Mouse (Mus musculus) intestine, embryonic 15.5 days (tissue): ENCODE data around the gene Hdac10. TPM values are rescaled to one million over a fixed set of nuclear protein-coding genes. Genes with fewer than 3 reads are reported as not detected.

Source experiments
- ATAC-seq: fragments of 200-750 bp; cut with Nextera tagmentation; 2 replicates; pipeline ENCODE4 v1.8.0; 2017; ENCODE audit warnings: moderate TSS enrichment, moderate library complexity
- H3K27ac ChIP-seq: fragments of 300-500 bp; sonication (generic); 2 replicates; pipeline ENCODE4 v1.5.1; 2015; ENCODE audit warnings: mild to moderate bottlenecking, inconsistent platforms
- H3K27me3 ChIP-seq: fragments of 300-500 bp; sonication (generic); replicated peaks from 2 replicates; pipeline ENCODE4 v1.6.1; 2015; ENCODE audit warnings: inconsistent platforms
- H3K36me3 ChIP-seq: fragments of 300-500 bp; sonication (generic); 2 replicates; pipeline ENCODE4 v1.6.1; 2015; ENCODE audit warnings: inconsistent platforms
- H3K4me1 ChIP-seq: fragments of 300-500 bp; sonication (generic); replicated peaks from 2 replicates; pipeline ENCODE4 v1.6.1; 2015; ENCODE audit warnings: inconsistent platforms
- H3K4me2 ChIP-seq: fragments of 300-500 bp; sonication (generic); replicated peaks from 2 replicates; pipeline ENCODE4 v1.6.1; 2015; ENCODE audit warnings: mild to moderate bottlenecking, inconsistent platforms
- H3K4me3 ChIP-seq: fragments of 300-500 bp; sonication (generic); replicated peaks from 2 replicates; pipeline ENCODE4 v1.5.1; 2015; ENCODE audit warnings: inconsistent platforms
- H3K9ac ChIP-seq: fragments of 300-500 bp; sonication (generic); 2 replicates; pipeline ENCODE4 v1.6.1; 2015; ENCODE audit warnings: inconsistent platforms
- H3K9me3 ChIP-seq: fragments of 300-500 bp; sonication (generic); 2 replicates; pipeline ENCODE4 v1.6.1; 2016; ENCODE audit warnings: inconsistent platforms
- WGBS: fragments of 180-500 bp; shearing (Covaris S2); methylation state at CpG from one replicate; pipeline ENCODE4 v1.1.7; 2015; 5-methylcytosine and 5-hydroxymethylcytosine counted together
- polyA plus RNA-seq: library from polyadenylated mRNA; unstranded; fragments of >200 nt; fragmentation: Nextera tagmentation; extraction: Ambion mirVana; gene quantifications from 2 replicates; pipeline ENCODE4 v1.2.1, GENCODE M21; 2015

The Hdac10 gene
- polyA plus RNA-seq, 1 experiment from 2014 or later: 20.3 TPM

- Histone ChIP-seq H3K4me1 (no peaks in the 10 kb centered on the region), H3K27ac (no peak overlapping the region), H3K4me3 (no peak overlapping the region), H3K27me3 (no peaks in the 10 kb centered on the region), H3K9me3 (no peaks in the 10 kb centered on the region), H3K4me2 (no peak overlapping the region), H3K9ac (no peak overlapping the region), H3K36me3 (peaks cover 47% of the 10 kb centered on the region)
- 92% methylated on average over 13 of the region's 13 CpGs for WGBS
- no peak for ATAC-seq
Measured at GRCm38 (mm10) chr15:89106073-89106472, 22.4 kb downstream of the Hdac10 start.

- H3K4me1 ChIP-seq: no peaks in the 10 kb centered on the region
- no peak overlapping the region for H3K4me3 ChIP-seq
- no peak overlapping the region for H3K27ac ChIP-seq
- H3K36me3 ChIP-seq: peaks cover 61% of the 10 kb centered on the region
- no peak for ATAC-seq
- H3K27me3 ChIP-seq: no peaks in the 10 kb centered on the region
- no peak overlapping the region for H3K4me2 ChIP-seq
- H3K9me3 ChIP-seq: no peaks in the 10 kb centered on the region
- H3K9ac ChIP-seq: no peak overlapping the region
- 92% methylated on average over 8 of the region's 8 CpGs for WGBS
Measured at GRCm38 (mm10) chr15:89104425-89104824, 24.1 kb downstream of the Hdac10 start.

- no peak overlapping the region for H3K4me2 ChIP-seq
- ATAC-seq: no peak
- H3K27me3 ChIP-seq: no peaks in the 10 kb centered on the region
- peaks cover 66% of the 10 kb centered on the region for H3K36me3 ChIP-seq
- no peaks in the 10 kb centered on the region for H3K9me3 ChIP-seq
- no peaks in the 10 kb centered on the region for H3K4me1 ChIP-seq
- no peak overlapping the region for H3K4me3 ChIP-seq
- H3K9ac ChIP-seq: no peak overlapping the region
- no peak overlapping the region for H3K27ac ChIP-seq
- 89% methylated on average over 10 of the region's 10 CpGs for WGBS
Measured at GRCm38 (mm10) chr15:89103921-89104320, 24.6 kb downstream of the Hdac10 start.

GRCm38 (mm10) chr15:89102646-89103045, 25.9 kb downstream of the Hdac10 start:
- Histone ChIP-seq H3K9ac (no peak overlapping the region), H3K4me1 (no peaks in the 10 kb centered on the region), H3K9me3 (no peaks in the 10 kb centered on the region), H3K27me3 (no peaks in the 10 kb centered on the region), H3K36me3 (peaks cover 69% of the 10 kb centered on the region), H3K4me3 (no peak overlapping the region), H3K27ac (no peak overlapping the region), H3K4me2 (no peak overlapping the region)
- 81% methylated on average over 5 of the region's 5 CpGs for WGBS
- ATAC-seq: no peak

GRCm38 (mm10) chr15:89100823-89101222, 27.7 kb downstream of the Hdac10 start:
- Histone ChIP-seq H3K4me1 (no peaks in the 10 kb centered on the region), H3K4me3 (no peak overlapping the region), H3K9ac (no peak overlapping the region), H3K36me3 (peaks cover 75% of the 10 kb centered on the region), H3K9me3 (no peaks in the 10 kb centered on the region), H3K4me2 (no peak overlapping the region), H3K27ac (no peak overlapping the region), H3K27me3 (no peaks in the 10 kb centered on the region)
- ATAC-seq: no peak
- 88% methylated on average over 12 of the region's 12 CpGs for WGBS

GRCm38 (mm10) chr15:89098616-89099015, 29.9 kb downstream of the Hdac10 start:
- no peaks in the 10 kb centered on the region for H3K9me3 ChIP-seq
- H3K4me3 ChIP-seq: no peak overlapping the region
- H3K9ac ChIP-seq: no peak overlapping the region
- H3K36me3 ChIP-seq: peaks cover 70% of the 10 kb centered on the region
- ATAC-seq: no peak
- no peaks in the 10 kb centered on the region for H3K4me1 ChIP-seq
- WGBS: 85% methylated on average over 7 of the region's 7 CpGs
- H3K4me2 ChIP-seq: no peak overlapping the region
- H3K27me3 ChIP-seq: no peaks in the 10 kb centered on the region
- no peak overlapping the region for H3K27ac ChIP-seq

- no peak overlapping the region for H3K4me2 ChIP-seq
- no peaks in the 10 kb centered on the region for H3K9me3 ChIP-seq
- no peaks in the 10 kb centered on the region for H3K27me3 ChIP-seq
- H3K9ac ChIP-seq: no peak overlapping the region
- no peak for ATAC-seq
- H3K36me3 ChIP-seq: peaks cover 66% of the 10 kb centered on the region
- H3K27ac ChIP-seq: no peak overlapping the region
- 91% methylated on average over 5 of the region's 5 CpGs for WGBS
- no peak overlapping the region for H3K4me3 ChIP-seq
- H3K4me1 ChIP-seq: no peaks in the 10 kb centered on the region
Measured at GRCm38 (mm10) chr15:89097450-89097849, 31.1 kb downstream of the Hdac10 start.

GRCm38 (mm10) chr15:89092181-89092580, 36.3 kb downstream of the Hdac10 start:
- Histone ChIP-seq H3K9me3 (no peaks in the 10 kb centered on the region), H3K4me3 (no peak overlapping the region), H3K9ac (no peak overlapping the region), H3K36me3 (peaks cover 28% of the 10 kb centered on the region), H3K27ac (no peak overlapping the region), H3K27me3 (no peaks in the 10 kb centered on the region), H3K4me1 (peaks cover 10% of the 10 kb centered on the region), H3K4me2 (no peak overlapping the region)
- WGBS: 77% methylated on average over 5 of the region's 5 CpGs
- ATAC-seq: no peak

- Histone ChIP-seq H3K27ac (no peak overlapping the region), H3K9me3 (no peaks in the 10 kb centered on the region), H3K4me3 (no peak overlapping the region), H3K27me3 (no peaks in the 10 kb centered on the region), H3K36me3 (peaks cover 20% of the 10 kb centered on the region), H3K4me1 (peaks cover 10% of the 10 kb centered on the region), H3K4me2 (0 out of 2 replicates have a peak overlapping the region, but pooled peaks have one; percentile 94), H3K9ac (no peak overlapping the region)
- 82% methylated on average over 4 of the region's 4 CpGs for WGBS
- no peak for ATAC-seq
Measured at GRCm38 (mm10) chr15:89090662-89091061, 37.8 kb downstream of the Hdac10 start.

- peaks cover 16% of the 10 kb centered on the region for H3K36me3 ChIP-seq
- peak overlapping the region; percentile 94 for H3K4me2 ChIP-seq
- H3K9ac ChIP-seq: peak overlapping the region; percentile 98
- peak overlapping the region; percentile 99 for H3K4me3 ChIP-seq
- no peaks in the 10 kb centered on the region for H3K9me3 ChIP-seq
- peaks cover 10% of the 10 kb centered on the region for H3K4me1 ChIP-seq
- no peaks in the 10 kb centered on the region for H3K27me3 ChIP-seq
- ATAC-seq: peak; percentile 76
- WGBS: 2% methylated on average over 68 of the region's 68 CpGs
- H3K27ac ChIP-seq: peak overlapping the region; percentile 86
Measured at GRCm38 (mm10) chr15:89089248-89090051, 39.0 kb downstream of the Hdac10 start.

- H3K9ac ChIP-seq: peak within 1 kb of the TSS; percentile 98
- peak within 1 kb of the TSS; percentile 99 for H3K4me3 ChIP-seq
- peak; percentile 96 for ATAC-seq
- H3K4me2 ChIP-seq: peak within 1 kb of the TSS; percentile 94
- peak within 1 kb of the TSS; percentile 86 for H3K27ac ChIP-seq
- peaks cover 10% of the 10 kb centered on the region for H3K4me1 ChIP-seq
- 2% methylated on average over 38 of the region's 38 CpGs for WGBS
- no peaks in the 10 kb centered on the region for H3K27me3 ChIP-seq
- H3K36me3 ChIP-seq: peaks cover 17% of the 10 kb centered on the region
- no peaks in the 10 kb centered on the region for H3K9me3 ChIP-seq
Measured at GRCm38 (mm10) chr15:89088607-89089247, 39.8 kb downstream of the Hdac10 start, which contains the start of gene Selenoo. Gene Selenoo, plus strand, starts transcription at chr15:89089084.

- Histone ChIP-seq H3K4me3 (no peak overlapping the region), H3K27me3 (no peaks in the 10 kb centered on the region), H3K27ac (no peak overlapping the region), H3K36me3 (peaks cover 37% of the 10 kb centered on the region), H3K9ac (no peak overlapping the region), H3K4me2 (no peak overlapping the region), H3K9me3 (no peaks in the 10 kb centered on the region), H3K4me1 (peaks cover 3% of the 10 kb centered on the region)
- 89% methylated on average over 2 of the region's 2 CpGs for WGBS
- ATAC-seq: no peak
Measured at GRCm38 (mm10) chr15:89084826-89085225, 43.7 kb downstream of the Hdac10 start.
